Mouse (Mus musculus) liver, embryonic 16.5 days (tissue): ENCODE data around the gene Gprin1. TPM values are rescaled to one million over a fixed set of nuclear protein-coding genes. Genes with fewer than 3 reads are reported as not detected.

Experiments
- ATAC-seq: fragments of 200-750 bp; cut with Nextera tagmentation; 2 replicates; pipeline ENCODE4 v1.8.0; 2017; ENCODE audit warnings: low read depth, mild to moderate bottlenecking, moderate number of reproducible peaks, moderate library complexity
- H3K27ac ChIP-seq: fragments of 300-500 bp; sonication (generic); 2 replicates; pipeline ENCODE4 v1.5.1; 2014; ENCODE audit warnings: mild to moderate bottlenecking, low read length
- H3K27me3 ChIP-seq: fragments of 300-500 bp; sonication (generic); 2 replicates; pipeline ENCODE4 v1.6.1; 2014; ENCODE audit warnings: low read depth, low read length, mixed read lengths; ENCODE audit not compliant: control insufficient read depth, insufficient read depth
- H3K36me3 ChIP-seq: fragments of 300-500 bp; sonication (generic); 2 replicates; pipeline ENCODE4 v1.6.1; 2014; ENCODE audit warnings: mild to moderate bottlenecking; ENCODE audit not compliant: control insufficient read depth, insufficient read depth
- H3K4me1 ChIP-seq: fragments of 300-500 bp; sonication (generic); 2 replicates; pipeline ENCODE4 v1.6.1; 2014; ENCODE audit warnings: low read depth, low read length, mixed read lengths; ENCODE audit not compliant: control insufficient read depth
- H3K4me2 ChIP-seq: fragments of 300-500 bp; sonication (generic); 2 replicates; pipeline ENCODE4 v1.6.1; 2014; ENCODE audit warnings: low read depth, low read length, mixed read lengths
- H3K4me3 ChIP-seq: fragments of 300-500 bp; sonication (generic); 2 replicates; pipeline ENCODE4 v1.5.1; 2014; ENCODE audit warnings: low read depth, mild to moderate bottlenecking, low read length
- H3K9ac ChIP-seq: fragments of 300-500 bp; sonication (generic); 2 replicates; pipeline ENCODE4 v1.6.1; 2014; ENCODE audit warnings: low read depth, low read length
- H3K9me3 ChIP-seq: fragments of 300-500 bp; sonication (generic); replicated peaks from 2 replicates; pipeline ENCODE4 v1.6.1; 2016; ENCODE audit warnings: low read length; ENCODE audit not compliant: control insufficient read depth
- WGBS: fragments of 180-500 bp; shearing (Covaris S2); extraction: QIAGEN DNeasy Blood & Tissue Kit; methylation state at CpG from one replicate; pipeline ENCODE4 v1.1.7; 2014; ENCODE audit not compliant: insufficient replicate concordance; 5-methylcytosine and 5-hydroxymethylcytosine counted together
- polyA plus RNA-seq: library from polyadenylated mRNA; unstranded; fragments of >200 nt; fragmentation: Nextera tagmentation; extraction: Ambion mirVana; gene quantifications from 2 replicates; pipeline ENCODE4 v1.2.1, GENCODE M21; 2015

Gene Gprin1
- polyA plus RNA-seq, 1 experiment from 2014 or later, result not detected

GRCm38 (mm10) chr13:54692711-54693557 lies 56.7 kb downstream of the Gprin1 start:
- peak overlapping the region; percentile 82 for H3K4me3 ChIP-seq
- H3K9me3 ChIP-seq, result no peaks in the 10 kb centered on the region
- H3K27me3 ChIP-seq, result no peaks in the 10 kb centered on the region
- peak overlapping the region; percentile 96 for H3K27ac ChIP-seq
- peaks cover 41% of the 10 kb centered on the region for H3K4me1 ChIP-seq
- H3K4me2 ChIP-seq, result peak overlapping the region; percentile 95
- H3K9ac ChIP-seq, result peak overlapping the region; percentile 85
- WGBS, result 5% methylated on average over 21 of the region's 21 CpGs
- ATAC-seq, result no peak
- H3K36me3 ChIP-seq, result no peaks in the 10 kb centered on the region

GRCm38 (mm10) chr13:54691737-54692136 lies 57.9 kb downstream of the Gprin1 start:
- Histone ChIP-seq H3K9ac (peak overlapping the region; percentile 85), H3K27me3 (no peaks in the 10 kb centered on the region), H3K36me3 (no peaks in the 10 kb centered on the region), H3K4me2 (peak overlapping the region; percentile 95), H3K9me3 (no peaks in the 10 kb centered on the region), H3K27ac (peak overlapping the region; percentile 18), H3K4me1 (peaks cover 43% of the 10 kb centered on the region), H3K4me3 (peak overlapping the region; percentile 82)
- no peak for ATAC-seq

- no peak overlapping the region for H3K9ac ChIP-seq
Observed at GRCm38 (mm10) chr13:54690151-54690740, 59.4 kb downstream of the Gprin1 start.

GRCm38 (mm10) chr13:54687575-54688424 lies 61.9 kb downstream of the Gprin1 start:
- Histone ChIP-seq H3K4me2 (peak overlapping the region; percentile 94), H3K4me3 (peak overlapping the region; percentile 77), H3K4me1 (peaks cover 64% of the 10 kb centered on the region), H3K9me3 (no peaks in the 10 kb centered on the region), H3K27me3 (no peaks in the 10 kb centered on the region), H3K27ac (peak overlapping the region; percentile 98), H3K36me3 (peaks cover 10% of the 10 kb centered on the region), H3K9ac (peak overlapping the region; percentile 95)
- ATAC-seq, result peak; percentile 83
- under 1% methylated on average over 82 of the region's 82 CpGs for WGBS

More at GRCm38 (mm10) chr13:54690151-54690740, 59.4 kb downstream of the Gprin1 start:
- no peak overlapping the region for H3K27ac ChIP-seq
- no peaks in the 10 kb centered on the region for H3K36me3 ChIP-seq
- H3K4me3 ChIP-seq, result no peak overlapping the region
- no peak for ATAC-seq
- peaks cover 58% of the 10 kb centered on the region for H3K4me1 ChIP-seq
- H3K4me2 ChIP-seq, result no peak overlapping the region
- 85% methylated on average over 8 of the region's 8 CpGs for WGBS
- no peaks in the 10 kb centered on the region for H3K27me3 ChIP-seq
- H3K9me3 ChIP-seq, result no peaks in the 10 kb centered on the region

GRCm38 (mm10) chr13:54687096-54687495 lies 62.6 kb downstream of the Gprin1 start:
- peak overlapping the region; percentile 94 for H3K4me2 ChIP-seq
- peak; percentile 25 for ATAC-seq
- peak overlapping the region; percentile 95 for H3K9ac ChIP-seq
- H3K36me3 ChIP-seq, result peaks cover 17% of the 10 kb centered on the region
- H3K9me3 ChIP-seq, result no peaks in the 10 kb centered on the region
- WGBS, result 0% methylated on average over 31 of the region's 35 CpGs
- peak overlapping the region; percentile 77 for H3K4me3 ChIP-seq
- H3K27me3 ChIP-seq, result no peaks in the 10 kb centered on the region
- H3K4me1 ChIP-seq, result peaks cover 57% of the 10 kb centered on the region
- peak overlapping the region; percentile 94 for H3K27ac ChIP-seq

Other genes with a start within 250 kb of the Gprin1 start
- 1.5 TPM in 2 replicates for gene Simc1, start 246.1 kb downstream of the Gprin1 start, polyA plus RNA-seq
- gene 4833439L19Rik, start 184.4 kb downstream of the Gprin1 start, polyA plus RNA-seq, result 47.7 and 50.2 TPM in 2 replicates
- gene Arl10, start 174.9 kb downstream of the Gprin1 start, polyA plus RNA-seq, result 7.6 and 8.4 TPM in 2 replicates
- gene Nop16, start 159.8 kb downstream of the Gprin1 start, polyA plus RNA-seq, result 37.9 and 41.0 TPM in 2 replicates
- gene Higd2a, start 159.7 kb downstream of the Gprin1 start, polyA plus RNA-seq, result 102 and 108 TPM in 2 replicates
- gene Cltb, start 138.5 kb downstream of the Gprin1 start, polyA plus RNA-seq, result 30.8 and 33.2 TPM in 2 replicates
- gene Faf2, start 128.1 kb downstream of the Gprin1 start, polyA plus RNA-seq, result 28.9 and 29.9 TPM in 2 replicates
- gene Rnf44, start 56.0 kb downstream of the Gprin1 start, polyA plus RNA-seq, result 24.6 and 27.8 TPM in 2 replicates
- gene Cdhr2, start 48.4 kb downstream of the Gprin1 start, polyA plus RNA-seq, result 23.4 and 26.1 TPM in 2 replicates
- gene Sncb, start 16.7 kb upstream of the Gprin1 start, polyA plus RNA-seq, result not detected in 2 replicates
- not detected in 2 replicates for gene Eif4e1b, start 34.1 kb upstream of the Gprin1 start, polyA plus RNA-seq
- gene Tspan17, start 39.5 kb upstream of the Gprin1 start, polyA plus RNA-seq, result 1.4 and 1.6 TPM in 2 replicates
- 0.29 and 0.66 TPM in 2 replicates for gene Unc5a, start 199.5 kb upstream of the Gprin1 start, polyA plus RNA-seq